Mouse (Mus musculus) kidney, adult 8-10 months (tissue): ENCODE data around the gene Pkd1l2.

Experiments
- DNase-seq, 2 experiments: peaks; one replicate each; pipeline ENCODE4 v3.0.0; 2022

Gene Pkd1l2

DNA sequence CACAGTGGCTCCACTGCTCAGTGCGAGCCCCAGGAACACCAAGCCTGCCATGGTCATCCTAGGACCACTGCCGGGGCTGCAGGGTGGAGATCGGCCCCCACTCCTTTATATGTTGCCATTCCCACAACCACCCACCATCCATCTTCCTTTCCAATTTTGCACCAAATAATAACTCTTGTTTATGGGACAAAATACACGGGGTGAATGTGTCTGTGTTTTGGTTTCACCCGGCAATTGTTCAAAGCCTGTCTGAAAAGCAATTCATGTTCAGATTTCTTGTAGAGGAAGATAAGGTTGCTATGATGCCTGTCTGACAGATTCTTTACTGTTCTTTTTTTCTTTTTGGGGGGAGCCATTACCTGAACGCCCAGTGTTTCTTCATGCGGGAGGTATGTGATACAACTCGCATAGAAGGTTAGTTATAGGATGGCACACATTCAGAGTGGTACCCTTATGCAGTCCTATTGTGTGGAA lies at the start of gene Pkd1l2:
Gene Pkd1l2, minus strand, starts transcription at position 51 of the 474 bp plus-strand sequence.
- no peak for DNase-seq

DNA sequence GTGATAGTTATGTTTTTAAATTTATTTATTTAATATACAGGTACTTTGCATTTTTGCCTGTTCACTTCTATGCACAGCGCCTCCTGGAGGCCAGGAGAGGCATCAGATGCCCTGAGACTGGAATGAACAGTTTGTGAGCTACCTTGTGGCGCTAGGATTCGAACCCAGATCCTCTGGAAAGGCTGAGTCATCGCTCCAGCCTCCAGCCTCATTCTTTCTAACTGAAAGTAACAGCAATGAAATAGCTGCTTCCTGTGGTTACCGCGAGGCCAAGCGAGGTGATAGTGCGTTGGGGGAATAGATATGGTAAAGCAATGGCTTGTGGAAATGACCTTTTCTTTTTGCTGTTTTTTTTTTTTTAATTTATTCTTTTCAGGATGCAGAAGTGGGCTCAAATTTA lies 44.8 kb upstream of the Pkd1l2 start:
- DNase-seq, result no peak

DNA sequence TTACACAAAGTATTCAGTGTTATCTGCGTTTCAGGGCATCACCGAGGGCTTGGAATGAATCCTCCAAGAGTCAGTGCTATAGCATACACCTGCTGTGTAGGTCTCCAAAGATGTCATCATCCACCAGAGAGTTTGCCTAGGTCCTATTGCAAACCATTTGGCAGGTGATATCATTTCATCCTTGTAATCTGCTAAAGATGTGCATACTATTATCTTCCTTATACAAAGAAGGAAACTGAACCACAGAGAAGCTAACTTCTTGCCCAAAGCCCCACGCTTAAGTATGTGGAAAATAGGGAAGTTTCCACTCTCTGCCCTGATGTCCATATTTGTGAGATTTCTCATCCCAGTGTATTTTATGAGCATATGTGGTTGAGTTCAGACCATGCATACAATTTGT lies 44.2 kb upstream of the Pkd1l2 start:
- DNase-seq, result no peak

DNA sequence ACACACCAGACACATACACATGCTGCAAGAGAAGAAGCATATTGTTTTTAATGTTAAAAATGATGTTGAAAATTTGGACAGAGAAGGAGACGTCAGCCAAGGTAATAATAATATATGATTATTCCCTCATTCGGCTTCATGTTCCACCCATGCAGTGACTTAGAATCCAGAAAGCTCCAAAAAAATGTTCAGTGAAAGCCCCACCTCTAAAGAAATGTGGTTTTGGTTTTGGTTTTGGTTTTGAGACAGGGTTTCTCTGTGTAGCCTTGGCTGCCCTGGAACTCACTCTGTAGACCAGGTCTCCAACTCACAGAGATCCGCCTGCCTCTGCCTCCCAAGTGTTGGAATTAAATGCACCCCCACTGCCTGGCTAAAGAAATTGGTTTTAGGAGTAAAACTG lies 43.6 kb upstream of the Pkd1l2 start:
- DNase-seq, result no peak

DNA sequence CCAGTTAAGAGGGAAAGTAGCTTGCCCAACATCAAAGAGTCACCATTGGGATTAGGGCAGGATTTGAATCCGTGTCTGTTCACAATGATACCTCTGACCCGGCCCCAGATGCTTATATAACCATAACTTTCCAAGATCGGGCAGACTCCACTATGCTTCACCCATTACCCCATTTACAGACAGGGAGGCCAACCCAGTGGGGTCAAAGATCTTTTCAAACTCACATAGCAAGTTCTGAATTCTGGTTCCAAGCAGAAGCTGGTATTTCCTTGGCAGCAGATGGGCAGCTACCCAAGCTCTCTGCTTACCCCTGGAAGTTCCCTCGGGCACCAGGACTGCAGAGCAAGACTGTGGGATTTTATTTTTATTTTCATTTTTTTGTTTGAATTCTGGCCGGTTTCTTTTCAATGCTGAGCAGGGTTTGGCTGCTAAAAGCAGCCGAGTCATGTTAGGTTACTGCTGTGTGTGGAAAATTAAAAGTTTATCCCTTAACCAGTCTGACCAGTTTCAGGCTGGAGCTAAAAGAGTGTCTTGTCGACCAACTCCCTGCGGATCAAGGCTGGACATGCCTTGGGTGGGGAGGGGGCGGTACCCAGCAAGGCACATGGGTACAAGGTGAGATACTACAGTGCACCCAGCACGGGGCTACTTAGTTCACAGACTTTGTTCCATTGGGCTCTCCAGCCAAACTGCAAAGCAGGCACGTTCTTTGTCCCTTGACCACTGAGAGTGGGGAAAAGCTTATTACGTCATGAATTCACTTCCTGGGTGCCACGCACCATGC lies 41.8 kb upstream of the Pkd1l2 start:
- DNase-seq, result peak; percentile 41 to 70

DNA sequence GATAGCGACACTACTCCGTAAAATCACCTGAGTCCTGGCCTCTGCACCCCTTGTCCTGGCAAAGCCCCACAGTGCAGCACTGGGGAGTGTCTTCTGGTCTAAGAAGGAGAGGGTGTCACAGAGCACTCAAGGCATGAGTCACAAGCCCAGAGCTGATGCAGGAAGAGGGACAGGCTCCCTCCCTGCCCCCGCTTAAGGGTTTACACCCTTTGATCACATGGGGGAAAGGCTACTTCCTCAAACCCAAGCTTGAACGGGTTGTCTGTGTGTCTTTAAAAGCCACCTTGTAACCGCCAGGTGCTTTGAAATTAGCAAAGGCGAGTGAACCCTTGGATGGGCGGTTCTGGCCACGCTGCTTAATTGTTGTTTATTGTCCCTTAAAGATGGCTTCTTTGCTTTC lies 39.0 kb upstream of the Pkd1l2 start:
- no peak for DNase-seq

DNA sequence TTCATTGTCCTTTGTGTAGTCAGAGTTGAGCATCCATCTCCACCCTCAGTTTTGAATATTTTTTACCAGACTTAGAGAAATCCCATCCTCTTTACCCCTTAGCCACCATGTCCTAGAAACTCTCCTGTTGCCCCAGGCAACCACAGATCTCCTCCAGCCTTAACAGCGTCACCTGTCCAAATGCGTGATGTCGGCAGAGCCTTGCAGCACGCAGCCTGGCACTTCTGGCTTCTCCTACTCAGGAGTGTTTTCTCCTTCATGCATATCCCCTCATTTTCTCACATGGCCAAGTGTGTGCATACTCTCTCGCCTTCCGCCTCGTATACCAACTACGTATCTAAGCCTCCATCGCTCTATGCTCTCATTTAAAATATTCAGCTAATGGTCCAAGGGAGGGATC lies 36.2 kb upstream of the Pkd1l2 start:
- no peak for DNase-seq

DNA sequence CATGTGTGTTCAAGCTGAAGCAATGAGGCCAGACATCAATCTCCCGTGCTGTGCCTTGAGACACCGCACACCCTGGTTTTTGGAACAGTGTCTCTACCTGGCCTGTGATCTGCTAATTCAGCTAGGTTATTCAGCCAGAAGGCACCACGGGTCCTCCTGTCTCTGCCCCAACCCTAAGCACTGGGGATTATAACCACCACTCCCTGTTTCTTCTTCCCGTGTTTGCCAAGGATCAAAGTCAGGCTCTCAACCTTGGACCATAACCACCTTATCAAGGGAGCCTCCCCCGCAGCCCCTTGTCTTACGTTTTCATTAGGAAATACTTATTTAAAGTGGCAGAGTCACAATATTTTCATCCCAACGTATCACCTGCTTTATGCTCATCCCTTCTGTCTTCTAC lies 34.3 kb upstream of the Pkd1l2 start:
- no peak for DNase-seq

DNA sequence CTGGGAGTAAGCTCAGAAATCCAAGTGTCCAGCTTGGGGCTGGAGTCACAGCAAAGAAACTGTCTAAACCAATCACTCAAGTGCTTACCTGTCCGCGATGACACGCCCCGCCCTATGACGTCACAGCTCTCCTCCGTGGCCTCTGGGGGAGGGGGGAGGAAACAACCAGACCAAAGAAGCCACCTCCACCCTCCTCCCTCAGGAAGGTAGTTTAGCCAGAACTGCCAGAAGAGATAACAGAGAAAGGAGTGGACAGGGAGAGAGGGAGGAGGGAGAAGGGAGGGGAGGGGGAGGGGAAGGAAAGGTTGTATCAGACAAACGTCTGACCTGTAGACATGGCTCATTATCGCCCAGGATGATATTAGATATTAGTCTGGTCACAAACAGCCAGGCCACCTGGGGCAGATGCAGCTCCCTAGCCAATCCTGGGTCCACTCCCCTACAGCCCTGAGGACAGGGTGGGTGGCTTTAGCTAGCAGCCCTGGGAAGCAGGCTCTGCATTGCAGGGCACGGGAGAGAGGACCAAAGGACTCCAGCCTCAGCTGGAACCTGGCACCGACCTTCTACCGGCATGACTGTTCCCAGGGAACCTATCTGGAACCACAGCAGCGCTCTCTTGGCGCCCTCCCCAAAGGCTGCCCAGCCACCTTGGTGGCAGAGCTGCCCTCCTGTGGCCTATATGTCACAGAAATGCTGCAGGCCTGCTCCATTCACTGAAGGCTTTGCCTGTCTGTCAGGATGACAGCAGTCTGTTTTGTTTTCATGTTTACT lies 33.6 kb upstream of the Pkd1l2 start:
- DNase-seq, result peak in 1 of 2 experiments; percentile 25

DNA sequence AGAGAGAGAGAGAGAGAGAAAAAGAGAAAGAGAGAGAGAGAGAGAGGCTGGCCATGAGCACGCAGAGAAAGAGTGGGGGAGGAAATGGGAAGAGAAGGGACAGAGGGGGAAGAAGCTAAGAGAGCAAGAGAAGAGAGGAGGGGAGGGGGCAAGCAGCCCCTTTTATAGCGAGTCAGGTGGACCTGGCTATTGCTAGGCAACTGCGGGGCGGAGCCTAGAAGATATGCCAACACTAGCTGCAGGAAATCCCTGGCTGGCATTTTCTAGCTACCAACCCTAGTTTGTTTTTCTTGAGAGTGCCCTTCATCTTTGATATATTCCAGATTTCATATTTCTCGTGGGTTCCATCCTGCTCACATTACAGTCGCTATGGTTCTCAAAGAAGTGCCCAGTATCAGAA lies 32.8 kb upstream of the Pkd1l2 start:
- DNase-seq, result no peak

DNA sequence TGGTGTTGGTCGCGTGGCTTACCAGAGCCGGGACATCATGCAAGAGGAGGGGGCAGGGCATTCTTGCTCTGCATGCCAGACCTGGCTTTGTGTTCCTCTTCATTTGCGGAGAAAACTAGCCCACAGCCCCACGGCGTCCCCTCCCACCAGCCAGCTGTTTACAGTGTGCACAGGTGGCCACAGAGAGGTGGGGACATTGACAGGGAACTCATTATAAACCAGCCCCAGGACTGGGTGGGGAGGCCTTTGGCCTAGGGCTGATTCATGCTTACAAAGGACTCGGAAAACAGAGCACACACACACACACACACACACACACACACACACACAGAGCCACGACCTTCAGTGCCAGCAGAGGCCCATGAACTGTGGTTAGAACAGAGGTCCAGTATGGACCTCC lies 30.0 kb upstream of the Pkd1l2 start:
- DNase-seq, result no peak

DNA sequence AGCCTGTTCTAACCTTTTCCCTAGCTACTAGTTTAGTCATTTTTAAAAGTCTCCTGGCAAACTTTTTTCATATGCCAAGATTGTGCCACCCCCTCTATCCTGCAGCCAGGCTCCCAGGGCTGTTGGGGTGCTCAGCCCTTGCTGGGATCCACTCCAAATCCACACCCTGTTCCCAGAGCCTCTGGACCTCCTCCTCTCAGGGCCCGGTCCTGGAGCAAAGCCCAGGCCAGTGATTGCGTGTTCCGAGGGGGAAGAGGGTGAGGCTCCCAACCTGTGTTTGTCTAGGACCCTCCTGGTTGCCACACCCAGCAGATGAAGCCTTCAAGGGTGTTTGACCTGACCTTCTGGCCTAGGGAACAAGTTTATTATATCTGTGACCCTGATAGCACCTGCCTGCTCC lies 29.4 kb upstream of the Pkd1l2 start:
- DNase-seq, result no peak

DNA sequence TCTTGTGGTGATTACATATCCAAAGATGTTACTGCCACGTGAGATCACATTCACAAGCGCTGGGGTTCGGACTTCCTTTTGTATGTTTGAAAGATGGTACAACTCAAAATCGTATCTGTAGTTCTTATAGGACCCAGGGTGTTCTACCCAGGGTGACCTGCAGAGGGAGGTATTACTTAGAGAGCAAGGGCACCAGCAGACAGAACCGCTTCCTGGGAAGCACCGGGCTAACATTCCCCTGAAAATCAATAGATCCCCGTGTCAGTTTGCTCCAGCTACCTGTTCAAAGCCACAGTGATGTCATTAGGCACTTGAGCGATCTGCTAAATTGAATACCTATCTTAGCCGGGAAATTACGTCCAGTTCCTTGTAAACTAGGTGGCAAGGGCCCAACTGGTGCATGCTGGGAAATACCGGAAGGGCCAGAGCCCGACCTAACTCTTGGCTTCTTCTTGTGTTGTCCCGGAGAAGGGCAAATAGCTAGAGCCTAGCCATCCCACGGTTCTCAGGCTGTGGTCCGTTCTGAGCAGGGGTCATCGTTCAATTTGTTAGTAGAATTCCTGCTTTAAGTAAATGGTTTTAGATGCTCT lies 27.6 kb upstream of the Pkd1l2 start:
- peak; percentile 70 to 89 for DNase-seq

DNA sequence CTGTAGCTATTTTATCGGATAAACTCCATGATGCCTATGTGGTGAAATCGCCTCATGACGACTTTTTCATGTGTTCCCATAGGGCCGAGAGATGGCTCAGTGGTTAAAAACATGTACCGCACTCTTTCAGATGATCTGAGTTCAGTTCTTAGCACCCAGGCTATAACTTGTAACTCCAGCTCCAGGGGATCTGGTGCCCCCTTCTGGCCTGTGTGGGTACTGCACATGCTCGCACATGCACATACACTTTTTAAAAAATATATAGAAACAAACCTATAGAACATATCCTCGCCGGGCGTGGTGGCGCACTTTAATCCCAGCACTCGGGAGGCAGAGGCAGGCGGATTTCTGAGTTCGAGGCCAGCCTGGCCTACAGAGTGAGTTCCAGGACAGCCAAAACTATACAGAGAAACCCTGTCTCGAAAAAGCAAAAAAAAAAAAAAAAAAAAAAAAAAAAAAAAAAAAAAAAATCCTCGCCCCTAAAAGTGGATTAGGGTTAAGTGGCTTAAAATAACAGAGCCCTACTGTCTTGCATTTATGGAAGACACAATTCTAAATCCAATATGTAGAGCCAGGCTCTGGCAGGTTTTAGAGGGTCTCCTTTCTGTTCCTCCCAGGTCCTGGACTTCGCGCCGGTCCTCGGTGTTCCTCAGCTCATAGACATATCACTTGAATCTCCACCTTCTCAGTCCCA lies 26.9 kb upstream of the Pkd1l2 start:
- DNase-seq, result no peak

DNA sequence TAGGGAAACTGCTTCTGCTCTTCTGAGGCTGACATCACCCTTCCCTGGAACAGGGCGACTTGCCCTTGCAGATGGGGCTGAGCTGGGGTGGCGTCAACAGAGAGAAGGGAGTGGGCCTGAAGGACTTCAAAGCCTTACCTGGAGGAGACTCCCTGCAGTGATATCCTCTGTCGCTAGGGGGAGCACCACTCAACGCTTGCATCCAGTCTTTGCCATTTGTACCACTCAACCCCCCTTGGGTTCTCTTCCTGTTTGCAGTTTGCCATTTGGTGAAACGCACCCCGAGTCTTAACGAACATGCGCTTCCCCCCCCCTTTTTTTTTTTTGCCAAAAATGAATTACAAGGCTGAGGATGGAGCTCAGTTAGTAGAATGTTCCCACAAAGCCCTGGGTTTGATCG lies 25.3 kb upstream of the Pkd1l2 start:
- peak; percentile 42 to 81 for DNase-seq

DNA sequence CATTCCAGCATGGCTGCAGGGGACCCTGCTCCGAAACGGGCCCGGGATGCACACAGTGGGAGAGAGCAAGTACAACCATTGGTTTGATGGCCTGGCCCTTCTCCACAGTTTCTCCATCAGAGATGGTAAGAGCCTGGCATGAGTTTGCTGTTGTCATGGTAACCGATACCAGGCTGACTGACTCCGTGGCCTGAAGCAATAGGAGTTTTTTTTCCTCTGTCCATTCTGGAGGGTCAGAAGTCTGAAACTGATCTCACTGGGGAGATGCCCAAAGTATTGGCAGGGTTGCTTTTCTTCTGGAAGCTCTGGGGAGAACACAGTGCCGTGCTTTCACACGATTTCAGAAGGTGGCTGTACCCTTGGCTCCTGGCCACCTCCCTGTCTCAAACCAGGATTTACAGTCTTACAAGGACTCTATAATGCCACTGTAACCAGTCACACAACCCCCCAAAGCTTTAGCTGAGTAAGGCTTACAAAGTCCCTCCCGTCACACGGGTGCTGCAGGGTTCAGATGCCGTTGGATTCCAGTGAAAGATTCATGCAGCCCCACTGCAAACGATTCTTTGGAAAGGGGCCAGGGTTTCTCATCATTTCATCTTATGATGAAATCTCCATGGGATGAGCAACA lies 15.4 kb upstream of the Pkd1l2 start:
- DNase-seq, result no peak

DNA sequence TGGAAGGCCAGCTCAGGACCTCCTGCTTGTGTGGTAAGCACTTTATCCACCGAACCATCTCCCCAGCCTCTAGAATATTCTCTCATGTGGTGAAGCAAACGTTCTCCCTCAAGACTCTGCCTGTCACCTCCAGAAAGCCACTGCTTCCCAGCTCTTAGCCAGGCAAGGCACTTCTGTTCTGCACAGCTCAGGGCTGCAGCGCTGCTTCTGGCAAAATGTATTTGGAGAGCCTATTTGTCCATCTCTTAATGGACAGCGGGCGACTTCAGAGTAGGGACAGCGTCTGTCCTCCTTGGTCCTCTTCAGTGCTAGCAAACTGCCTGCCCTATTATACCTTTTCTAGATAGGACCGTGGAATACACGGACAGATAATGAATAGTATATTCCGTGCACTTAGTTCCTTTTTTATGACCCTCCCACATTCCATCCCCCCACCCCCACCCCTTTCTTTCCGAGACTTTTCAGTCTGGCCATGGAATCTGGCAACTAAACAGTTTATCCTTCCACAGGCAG lies 14.9 kb upstream of the Pkd1l2 start:
- no peak for DNase-seq

DNA sequence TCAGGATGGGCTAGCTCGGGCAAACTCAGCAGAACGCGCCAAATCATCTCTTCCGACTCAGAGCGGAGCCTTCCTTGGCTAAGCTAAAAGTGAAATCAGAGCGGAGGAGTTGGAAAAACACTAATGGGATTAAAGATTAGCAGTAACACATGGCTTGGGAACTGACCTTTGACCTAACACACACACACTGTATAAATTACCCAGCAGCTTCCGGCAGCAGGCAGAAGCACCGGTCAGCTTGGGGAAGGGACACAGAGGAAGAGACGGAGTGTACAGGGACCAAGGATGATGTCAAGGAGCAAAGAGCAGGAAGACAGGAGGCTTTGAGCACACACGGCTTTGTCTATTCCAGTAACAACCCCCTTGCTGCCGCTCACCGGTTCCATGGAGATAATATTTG lies 13.4 kb upstream of the Pkd1l2 start, which contains the start of gene Bco1:
Gene Bco1, plus strand, starts transcription at position 208 of the 400 bp plus-strand sequence.
- DNase-seq, result peak; percentile 63 to 80

DNA sequence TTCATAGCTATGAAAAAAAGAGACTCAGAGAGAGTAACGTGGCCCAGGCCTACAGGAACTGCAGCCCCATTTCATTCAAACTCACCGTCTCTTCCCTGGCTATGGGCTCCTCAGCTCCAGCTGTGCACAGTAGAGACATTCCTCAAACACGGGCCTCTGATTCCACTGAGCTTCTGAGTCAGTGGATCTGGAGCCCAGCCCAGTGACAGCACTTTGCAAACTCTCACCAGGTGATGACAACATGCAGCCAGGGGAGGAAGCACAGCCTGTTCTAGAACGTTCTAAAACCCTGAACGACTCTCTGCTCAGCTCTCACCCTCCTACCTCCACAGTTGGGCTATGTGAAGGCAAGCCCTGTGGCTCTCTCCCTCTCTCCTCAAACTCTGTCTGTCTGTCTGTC lies 11.8 kb upstream of the Pkd1l2 start:
- DNase-seq, result no peak

DNA sequence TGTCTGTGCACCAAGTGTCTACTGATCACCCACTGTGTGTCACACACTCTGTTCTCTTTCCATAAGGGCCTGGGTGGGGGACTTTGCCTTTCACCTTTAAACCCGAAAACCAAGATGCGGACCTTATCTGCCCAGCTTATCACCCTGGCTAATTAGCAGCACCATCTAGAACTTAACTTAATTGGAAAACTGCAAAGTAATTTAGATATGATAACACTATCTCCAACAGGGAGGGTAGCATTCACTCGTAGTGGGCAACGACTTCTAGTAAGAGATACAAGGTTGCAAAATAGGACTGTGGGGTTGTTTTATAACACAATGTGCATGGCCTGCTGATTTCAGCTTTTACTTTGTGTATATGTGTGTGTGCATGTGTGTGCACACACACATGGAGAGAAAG lies 7.6 kb upstream of the Pkd1l2 start:
- no peak for DNase-seq

DNA sequence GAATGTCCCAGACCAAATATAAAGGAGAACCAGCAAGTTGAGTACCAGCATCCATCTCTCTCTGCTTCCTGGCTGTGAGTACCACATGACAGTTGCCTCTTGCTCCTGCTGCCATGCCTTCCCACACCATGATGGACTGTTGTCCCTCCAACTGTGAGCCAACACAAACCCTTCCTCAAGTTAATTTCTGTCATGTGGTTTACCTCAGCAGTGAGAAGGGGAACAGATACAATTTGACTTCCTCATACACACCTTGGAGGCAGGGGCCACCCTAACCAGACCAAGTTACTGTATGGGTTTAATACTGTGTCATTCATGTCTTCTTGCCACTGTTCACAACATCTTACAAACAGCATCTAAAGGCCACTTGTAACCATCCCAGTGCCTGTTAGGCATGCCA lies 4.8 kb upstream of the Pkd1l2 start:
- DNase-seq, result no peak

DNA sequence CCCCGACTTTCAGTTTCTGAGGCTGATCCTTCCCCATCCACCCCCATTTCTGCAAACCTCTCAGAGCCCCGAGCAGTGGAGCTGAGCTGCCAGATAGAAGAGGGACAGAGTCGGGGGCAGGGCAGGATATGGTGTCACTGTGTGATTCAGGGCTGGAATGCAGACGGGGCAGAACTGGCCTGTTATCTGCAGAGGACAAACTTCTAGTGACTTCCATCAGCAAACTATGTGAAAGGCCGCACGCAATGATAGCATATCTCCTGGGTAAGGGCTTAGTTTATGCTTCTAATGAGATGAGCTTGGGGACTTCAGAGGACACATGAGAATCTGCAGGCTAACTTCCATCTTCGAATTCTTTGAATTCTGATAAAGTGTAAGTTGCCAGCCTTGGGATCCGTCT lies 3.3 kb upstream of the Pkd1l2 start:
- DNase-seq, result peak in 1 of 2 experiments; percentile 15
